Mouse (Mus musculus) spleen, adult 2 months (tissue): ENCODE results near the gene Iapp. TPM values are rescaled to one million over a fixed set of nuclear protein-coding genes. Genes with fewer than 3 reads are reported as not detected.

ENCODE experiments used
- DNase-seq, 2 experiments: peaks; one replicate each; pipeline versions ENCODE4 v3.0.0 to v3.0.0-alpha.2; 2012 to 2021; ENCODE audit warnings: low spot score in 2 of 2, low read depth in 1 of 2
- H3K27ac ChIP-seq: fragments of 200-500 bp; 2 replicates; pipeline ENCODE4 v1.5.1; 2012; ENCODE audit warnings: low read length, inconsistent platforms; ENCODE audit not compliant: insufficient read depth
- H3K27me3 ChIP-seq: fragments of 200-500 bp; 2 replicates; pipeline ENCODE4 v1.6.1; 2012; ENCODE audit warnings: mild to moderate bottlenecking, moderate library complexity, low read length, inconsistent platforms; ENCODE audit not compliant: control insufficient read depth, insufficient read depth
- H3K36me3 ChIP-seq: fragments of 200-500 bp; 2 replicates; pipeline ENCODE4 v1.6.1; 2012; ENCODE audit warnings: mild to moderate bottlenecking, low read length, inconsistent platforms; ENCODE audit not compliant: control insufficient read depth, insufficient read depth
- H3K4me1 ChIP-seq: fragments of 200-500 bp; 2 replicates; pipeline ENCODE4 v1.6.1; 2011; ENCODE audit warnings: inconsistent platforms; ENCODE audit not compliant: control insufficient read depth, insufficient read depth, insufficient read length
- H3K4me3 ChIP-seq: fragments of 200-500 bp; 2 replicates; pipeline ENCODE4 v1.5.1; 2011; ENCODE audit warnings: mild to moderate bottlenecking, inconsistent platforms; ENCODE audit not compliant: insufficient read depth, insufficient read length; ENCODE audit errors: extremely low read depth
- CTCF ChIP-seq: fragments of 200-500 bp; IDR thresholded peaks from 2 replicates; pipeline ENCODE4 v1.5.1; 2011; ENCODE audit warnings: mild to moderate bottlenecking, inconsistent platforms; ENCODE audit not compliant: insufficient read depth, insufficient read length, insufficient replicate concordance; ENCODE audit errors: extremely low read depth
- POLR2A ChIP-seq: fragments of 200-500 bp; IDR thresholded peaks from 2 replicates; pipeline ENCODE4 v1.6.1; 2011; ENCODE audit warnings: low read depth, low read length, inconsistent platforms
- WGBS: fragments of 180-500 bp; shearing (Covaris S2); methylation state at CpG from one replicate; pipeline ENCODE4 v1.1.7; 2018; 5-methylcytosine and 5-hydroxymethylcytosine counted together
- polyA plus RNA-seq: library from polyadenylated mRNA; depleted of rRNA; stranded (reverse); fragments of >200 nt; gene quantifications from 2 replicates; pipeline ENCODE4 v1.2.3, GENCODE M21; 2012

Iapp gene
- polyA plus RNA-seq, 1 experiment: 0.40 TPM

- no peak within 1 kb of the TSS for H3K4me3 ChIP-seq
- H3K27ac ChIP-seq: no peak within 1 kb of the TSS
- 65% methylated on average over 4 of the region's 4 CpGs for WGBS
- H3K27me3 ChIP-seq: no peaks in the 10 kb centered on the region
- TF ChIP-seq CTCF (no peak), POLR2A (no peak)
- no peaks in the 10 kb centered on the region for H3K36me3 ChIP-seq
- no peak for DNase-seq
- no peaks in the 10 kb centered on the region for H3K4me1 ChIP-seq
Measured at GRCm38 (mm10) chr6:142322881-142323280, 24.7 kb downstream of the Iapp start, which contains the start of gene Slco1a5. TSS of gene Slco1a5 (minus strand) at chr6:142322981.

GRCm38 (mm10) chr6:142326598-142326997 lies 28.4 kb downstream of the Iapp start:
- H3K27ac ChIP-seq: no peak overlapping the region
- 82% methylated on average over 3 of the region's 3 CpGs for WGBS
- DNase-seq: no peak
- H3K27me3 ChIP-seq: no peaks in the 10 kb centered on the region
- H3K4me1 ChIP-seq: no peaks in the 10 kb centered on the region
- no peak for TF ChIP-seq POLR2A
- no peak for TF ChIP-seq CTCF
- H3K36me3 ChIP-seq: no peaks in the 10 kb centered on the region
- H3K4me3 ChIP-seq: no peak overlapping the region

- WGBS: 69% methylated on average over 1 of the region's 1 CpGs
- no peak for TF ChIP-seq POLR2A
- no peak for TF ChIP-seq CTCF
- Histone ChIP-seq H3K27ac (no peak overlapping the region), H3K36me3 (no peaks in the 10 kb centered on the region), H3K27me3 (no peaks in the 10 kb centered on the region), H3K4me1 (no peaks in the 10 kb centered on the region), H3K4me3 (no peak overlapping the region)
- DNase-seq: no peak
Measured at GRCm38 (mm10) chr6:142329201-142329600, 31.0 kb downstream of the Iapp start.

DNA sequence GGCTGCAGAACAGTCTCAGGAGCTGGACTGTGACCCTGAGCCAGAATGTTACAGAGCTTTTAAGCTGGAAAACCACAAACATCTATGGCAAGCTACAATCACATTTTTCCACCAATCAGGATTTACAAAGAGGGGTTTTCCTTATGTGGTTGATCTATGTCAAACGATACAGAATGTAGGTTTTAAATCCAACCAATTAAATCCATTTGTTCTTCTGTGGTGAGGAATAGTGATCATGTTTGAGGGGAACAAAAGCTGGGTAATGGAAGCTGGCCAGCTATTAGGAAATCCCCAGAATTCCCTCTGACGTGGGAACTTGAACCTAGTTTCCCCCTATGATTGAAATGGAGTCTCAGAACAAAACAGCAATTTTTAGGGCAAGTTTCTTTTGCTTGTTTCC lies 40.7 kb downstream of the Iapp start:
- Histone ChIP-seq H3K36me3 (no peaks in the 10 kb centered on the region), H3K4me1 (no peaks in the 10 kb centered on the region), H3K27me3 (no peaks in the 10 kb centered on the region), H3K4me3 (no peak overlapping the region), H3K27ac (no peak overlapping the region)
- no peak for DNase-seq
- 62% methylated on average over 2 of the region's 2 CpGs for WGBS
- TF ChIP-seq POLR2A: no peak
- no peak for TF ChIP-seq CTCF

DNA sequence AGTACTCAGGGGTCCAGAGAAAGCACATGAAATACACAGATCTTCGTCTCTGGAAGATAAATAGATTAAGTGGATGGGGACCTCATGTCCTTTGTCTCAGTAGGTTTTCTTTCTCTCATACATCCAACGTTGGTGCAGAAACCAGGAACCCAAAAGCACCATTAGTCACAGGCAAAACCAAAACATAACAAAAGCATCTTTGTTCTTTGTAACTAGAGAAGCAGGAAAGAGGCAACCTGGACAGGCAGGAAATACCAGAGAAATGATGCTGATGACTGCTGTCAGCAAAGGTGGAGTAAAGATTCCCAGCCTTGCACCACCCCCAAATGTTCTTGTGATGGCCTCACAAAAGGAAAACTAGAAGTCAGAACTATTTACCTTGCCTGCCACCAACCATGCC lies 41.4 kb downstream of the Iapp start:
- WGBS: 35% methylated on average over 2 of the region's 2 CpGs
- no peak for DNase-seq
- no peaks in the 10 kb centered on the region for H3K4me1 ChIP-seq
- TF ChIP-seq CTCF: no peak
- no peak for TF ChIP-seq POLR2A
- H3K27ac ChIP-seq: no peak overlapping the region
- H3K4me3 ChIP-seq: no peak overlapping the region
- H3K27me3 ChIP-seq: no peaks in the 10 kb centered on the region
- H3K36me3 ChIP-seq: no peaks in the 10 kb centered on the region

DNA sequence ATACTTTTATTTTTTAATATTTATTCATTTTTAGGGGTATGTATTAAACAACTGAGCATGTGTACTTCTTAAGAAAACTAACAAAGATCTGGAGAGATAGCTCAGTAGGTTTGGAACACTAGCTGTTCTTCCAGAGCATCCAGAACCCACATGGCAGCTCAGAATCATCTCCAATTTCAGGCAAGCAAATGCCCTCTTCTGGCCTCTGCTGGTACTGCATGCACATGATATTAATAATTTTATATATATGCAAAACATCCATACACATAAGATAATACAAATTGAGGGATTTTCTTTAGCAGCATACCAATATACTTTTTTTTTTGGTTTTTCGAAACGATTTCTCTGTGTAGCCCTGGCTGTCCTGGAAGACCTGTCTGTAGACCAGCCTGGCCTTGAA lies 45.3 kb downstream of the Iapp start:
- Histone ChIP-seq H3K27me3 (no peaks in the 10 kb centered on the region), H3K36me3 (no peaks in the 10 kb centered on the region), H3K4me3 (no peak overlapping the region), H3K4me1 (no peaks in the 10 kb centered on the region; the same call in 1 of the 2 replicates), H3K27ac (no peak overlapping the region)
- TF ChIP-seq POLR2A: no peak
- TF ChIP-seq CTCF: peak; percentile 27; the same call in 1 of the 2 replicates
- 72% methylated on average over 2 of the region's 2 CpGs for WGBS
- peak; percentile 11 to 22 for DNase-seq

GRCm38 (mm10) chr6:142345440-142346038 lies 47.3 kb downstream of the Iapp start, which contains the start of gene Pyroxd1:
TSS of gene Pyroxd1 (plus strand) at chr6:142345654.
- DNase-seq: peak; percentile 74 to 86
- WGBS: under 1% methylated on average over 48 of the region's 48 CpGs
- Histone ChIP-seq H3K27ac (peak within 1 kb of the TSS; percentile 98), H3K36me3 (peaks cover 5% of the 10 kb centered on the region), H3K4me1 (no peaks in the 10 kb centered on the region; the same call in 1 of the 2 replicates), H3K27me3 (no peaks in the 10 kb centered on the region), H3K4me3 (peak within 1 kb of the TSS; percentile 100)
- TF ChIP-seq POLR2A (no peak), CTCF (no peak)
